Mouse (Mus musculus) spleen, embryonic (tissue): Measurements from ENCODE around the gene Fyn.

Experiments used
- CTCF ChIA-PET: fragments of 350-600 bp; sonication (Branson Sonifier 250); formaldehyde crosslinking; loops from one replicate; lab custom pipeline; 2022; lab: Charles Lee

Gene Fyn

GRCm38 (mm10) chr10:39557360-39557759, 188.7 kb downstream of the Fyn start:
- CTCF ChIA-PET = interaction anchor here (0.8 kb wide), 1 partner anchor 1847 kb away, joined by 3 read pairs; no protein-coding TSS in a partner anchor

- CTCF ChIA-PET = no interaction called here
These were observed 189.2 kb downstream of the Fyn start for GRCm38 (mm10) chr10:39557851-39558250.

DNA sequence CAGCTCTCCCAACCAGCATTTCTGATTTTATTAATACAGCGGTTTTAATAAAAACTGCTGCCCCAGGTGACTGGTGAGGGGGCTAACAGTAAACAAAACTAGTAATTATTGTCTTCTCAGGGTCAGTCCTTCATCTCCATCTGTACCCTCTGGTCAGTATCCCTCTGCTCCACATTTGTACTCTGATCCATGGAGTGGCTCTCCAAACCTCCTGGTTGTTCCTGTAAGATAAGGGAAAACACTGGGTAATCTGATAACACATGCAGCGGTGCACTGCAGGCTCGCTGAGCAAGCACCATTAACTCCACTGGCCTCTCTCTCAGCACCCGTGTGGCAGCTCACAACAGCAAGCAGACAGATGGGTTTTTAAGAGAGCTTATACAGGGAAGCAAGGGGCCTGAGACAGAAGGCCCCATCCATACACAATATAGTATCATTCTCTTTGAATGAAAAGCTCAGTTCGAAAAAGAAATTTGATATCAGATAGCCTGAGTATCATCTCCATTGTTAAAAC, 189.9 kb downstream of the Fyn start:
- CTCF ChIA-PET = interaction anchor here (0.6 kb wide), 1 partner anchor 98 kb away, joined by 8 read pairs; no protein-coding TSS in a partner anchor

DNA sequence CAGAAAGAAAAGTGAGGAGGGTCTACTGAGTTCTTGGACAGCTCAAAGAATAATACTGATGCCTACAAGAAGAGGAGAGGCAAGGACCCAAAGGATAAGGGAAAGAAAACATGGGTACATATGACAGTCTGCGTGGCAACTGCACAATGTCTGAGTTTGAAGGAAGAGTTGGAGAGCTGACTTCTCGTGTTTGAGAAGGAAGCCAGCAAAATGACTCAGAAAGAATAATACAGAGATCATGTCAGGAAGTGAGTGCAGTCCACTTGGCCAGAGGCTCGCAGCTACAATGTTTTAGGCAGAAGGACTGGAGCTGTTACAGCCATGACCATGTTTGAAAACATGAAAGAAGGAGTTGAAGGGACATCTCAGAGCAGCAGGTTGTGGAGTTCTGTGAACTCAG, 190.7 kb downstream of the Fyn start:
- CTCF ChIA-PET = interaction anchor here (0.6 kb wide), 1 partner anchor 98 kb away, joined by 8 read pairs; no protein-coding TSS in a partner anchor

- CTCF ChIA-PET = no interaction called here
These were observed 193.7 kb downstream of the Fyn start for GRCm38 (mm10) chr10:39562383-39562782.

DNA sequence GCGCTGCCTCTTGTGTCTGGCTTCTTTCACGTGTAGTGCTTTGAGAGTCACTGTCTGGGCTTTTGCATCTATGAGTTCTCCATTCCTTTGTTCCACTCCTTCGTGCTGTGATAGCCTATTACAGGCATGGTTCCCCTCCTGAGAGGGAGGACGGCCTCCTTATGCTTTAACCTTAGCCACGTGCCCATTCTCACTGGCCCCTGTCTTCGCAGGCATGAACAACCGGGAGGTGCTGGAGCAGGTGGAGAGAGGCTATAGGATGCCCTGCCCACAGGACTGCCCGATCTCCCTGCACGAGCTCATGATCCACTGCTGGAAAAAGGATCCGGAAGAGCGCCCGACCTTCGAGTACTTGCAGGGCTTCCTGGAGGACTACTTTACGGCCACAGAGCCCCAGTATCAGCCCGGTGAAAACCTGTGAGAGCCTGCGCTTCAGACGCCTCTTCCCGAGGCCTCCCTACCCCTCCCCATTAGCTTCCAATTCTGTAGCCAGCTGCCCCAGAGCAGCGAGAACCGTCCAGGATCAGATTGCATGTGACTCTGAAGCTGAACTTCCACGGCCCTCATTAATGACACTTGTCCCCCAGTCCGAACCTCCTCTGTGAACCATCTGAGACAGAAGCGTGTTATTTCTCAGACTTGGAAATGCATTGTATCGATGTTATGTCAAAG, 195.0 kb downstream of the Fyn start:
- CTCF ChIA-PET = no interaction called here

GRCm38 (mm10) chr10:39566901-39567300, 198.2 kb downstream of the Fyn start:
- CTCF ChIA-PET = interaction anchor here (0.6 kb wide), 1 partner anchor 114 kb away, joined by 3 read pairs; no protein-coding TSS in a partner anchor

- CTCF ChIA-PET = no interaction called here
These were observed 200.3 kb downstream of the Fyn start for GRCm38 (mm10) chr10:39568991-39569390.

DNA sequence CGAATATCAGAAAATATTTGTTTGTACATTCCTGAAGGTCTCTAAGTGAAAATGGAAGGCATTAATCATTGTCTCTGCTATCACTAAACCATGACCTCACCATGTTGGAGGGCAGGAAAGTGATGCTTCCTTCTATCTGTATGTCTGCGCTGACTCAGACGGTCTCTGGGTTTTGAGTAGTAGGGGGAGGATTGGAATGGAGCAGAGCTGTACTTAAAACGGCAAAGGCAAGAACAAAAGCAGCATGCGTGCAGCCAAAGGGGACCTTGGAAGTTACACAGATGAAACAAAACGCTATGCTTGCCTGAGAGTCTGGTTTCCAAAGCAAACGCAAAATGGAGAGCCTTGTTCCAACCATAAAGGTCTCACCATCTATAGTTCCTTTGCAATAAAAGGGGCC, 202.4 kb downstream of the Fyn start:
- CTCF ChIA-PET = interaction anchor here (0.7 kb wide), 1 partner anchor 13 kb away, joined by 7 read pairs; no protein-coding TSS in a partner anchor

- CTCF ChIA-PET = no interaction called here
These were observed 203.5 kb downstream of the Fyn start for GRCm38 (mm10) chr10:39572050-39572671.

GRCm38 (mm10) chr10:39572672-39573051, 204.0 kb downstream of the Fyn start:
- CTCF ChIA-PET = no interaction called here

DNA sequence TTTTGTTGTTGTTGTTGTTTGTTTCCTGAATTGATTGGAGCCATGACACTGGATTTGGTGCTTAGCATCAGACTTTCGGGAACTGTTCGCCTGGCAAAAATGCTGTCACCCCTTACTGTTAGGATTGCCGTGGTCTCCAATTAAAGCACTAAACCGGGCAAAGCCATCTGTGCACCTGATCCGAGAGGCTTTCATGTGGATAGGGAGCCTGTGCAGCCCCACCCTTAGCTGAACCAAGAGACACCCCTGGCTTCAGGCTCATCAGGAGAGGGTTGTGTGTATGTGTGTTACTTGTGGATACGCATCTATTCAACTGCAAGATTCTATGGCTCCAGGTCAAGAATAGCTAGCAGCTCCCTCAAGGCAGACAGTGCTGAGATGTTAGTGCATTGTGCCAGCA, 207.8 kb downstream of the Fyn start:
- CTCF ChIA-PET = no interaction called here

DNA sequence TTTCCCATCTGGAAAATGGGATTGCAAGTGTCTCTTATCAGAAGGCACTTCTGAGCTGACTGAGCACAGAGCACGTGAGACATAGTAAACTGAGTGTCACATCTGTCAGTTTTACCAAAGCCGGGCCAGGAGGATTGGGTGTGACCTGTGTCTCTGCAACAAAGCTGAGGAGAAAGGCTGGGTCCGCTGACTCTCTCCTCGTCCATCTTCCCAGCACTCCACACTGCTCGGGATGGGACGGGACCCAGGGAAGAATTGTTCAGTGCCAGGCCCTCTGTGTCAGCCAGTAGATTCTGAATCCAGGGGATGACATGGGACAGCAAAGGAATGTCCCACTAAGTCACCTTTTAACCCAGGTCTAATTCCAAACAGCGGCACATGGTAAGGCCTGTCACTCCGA, 211.8 kb downstream of the Fyn start:
- CTCF ChIA-PET = no interaction called here

DNA sequence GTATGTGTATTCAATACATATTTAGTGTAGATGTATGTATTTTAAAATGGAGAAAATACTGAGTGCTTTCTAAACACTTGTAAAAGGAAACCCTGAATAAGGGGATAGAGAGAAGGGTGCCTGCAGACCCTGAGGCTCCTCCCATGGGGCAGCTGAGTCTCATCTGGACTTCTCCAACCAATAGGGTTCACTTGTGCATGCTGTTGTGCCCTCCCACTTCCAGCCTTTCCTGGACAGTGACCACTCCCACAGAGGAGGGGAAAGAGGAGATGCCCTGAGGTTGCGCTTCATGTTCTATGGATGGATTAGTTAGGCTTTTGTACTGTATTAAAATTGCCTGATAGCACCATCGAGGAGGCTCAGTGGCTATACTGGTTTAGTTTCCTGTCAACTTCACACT, 213.7 kb downstream of the Fyn start:
- CTCF ChIA-PET = no interaction called here

- CTCF ChIA-PET = interaction anchor here (0.6 kb wide), 1 partner anchor 13 kb away, joined by 7 read pairs; no protein-coding TSS in a partner anchor
These were observed 215.1 kb downstream of the Fyn start for GRCm38 (mm10) chr10:39583718-39584117.

DNA sequence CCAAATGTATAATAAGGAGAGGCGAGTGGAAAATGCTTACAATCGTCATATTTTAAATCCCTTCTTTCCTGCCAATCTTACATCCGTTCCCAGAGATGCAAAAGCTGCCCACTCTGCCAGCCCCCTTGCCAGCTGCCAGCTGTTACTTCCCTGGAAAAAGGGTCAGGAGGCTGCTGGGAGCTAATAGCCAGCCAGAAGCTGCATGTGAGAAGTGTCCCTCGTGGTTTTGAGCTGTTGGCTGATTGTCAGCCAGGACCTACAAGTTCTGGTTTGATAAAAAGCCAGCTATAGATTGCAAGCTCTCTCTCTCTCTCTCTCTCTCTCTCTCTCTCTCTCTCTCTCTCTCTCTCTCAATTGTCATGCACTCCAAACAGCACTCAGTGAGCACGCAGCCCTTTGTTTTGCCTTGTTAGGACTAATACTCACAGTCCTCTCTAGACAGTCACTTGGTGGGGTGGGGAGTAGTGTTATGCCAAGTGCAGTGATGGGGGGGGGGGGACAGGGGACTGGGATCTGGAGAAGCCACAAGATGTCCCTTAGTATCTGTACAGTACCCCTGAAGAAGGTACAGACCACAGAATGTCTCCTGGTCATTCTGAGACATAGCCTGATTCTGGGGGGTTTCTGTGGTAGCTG, 218.8 kb downstream of the Fyn start:
- CTCF ChIA-PET = no interaction called here

DNA sequence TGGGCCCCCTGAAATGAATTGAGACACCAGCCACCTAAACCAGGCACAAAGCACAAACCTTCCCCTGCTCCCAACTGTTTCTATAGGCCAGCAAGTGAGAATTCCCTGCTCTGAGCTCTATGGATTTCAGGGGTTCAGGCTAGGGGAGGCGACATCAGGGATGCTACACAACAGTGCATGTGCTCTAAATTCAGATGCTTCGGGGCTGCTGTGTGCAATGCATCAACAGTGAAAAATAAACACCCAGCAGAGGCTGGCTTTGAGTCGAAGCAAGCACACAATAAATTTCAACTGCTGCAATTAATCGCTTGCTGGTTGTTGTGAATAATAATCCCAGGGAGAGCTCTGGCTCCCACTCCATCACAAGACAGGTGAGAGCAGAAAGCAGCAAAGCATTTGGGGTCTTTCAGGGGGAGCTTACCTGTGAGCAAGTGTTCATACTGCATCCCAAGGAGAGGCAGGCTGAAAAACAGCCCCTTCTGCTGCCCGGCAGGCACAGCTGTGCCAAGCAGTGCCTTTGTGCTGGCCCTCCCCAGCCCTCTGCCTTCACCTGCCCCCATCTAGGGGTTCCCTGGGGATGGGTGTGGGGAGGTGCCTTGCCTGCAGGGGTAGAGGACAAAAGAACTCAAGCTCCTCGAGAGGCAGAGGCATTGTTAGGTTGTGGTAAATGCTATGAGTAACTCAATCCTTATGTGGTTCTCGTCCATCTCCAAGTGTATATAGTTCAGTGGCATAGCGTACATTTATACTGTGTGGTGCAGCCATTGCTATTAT, 219.5 kb downstream of the Fyn start:
- CTCF ChIA-PET = no interaction called here

DNA sequence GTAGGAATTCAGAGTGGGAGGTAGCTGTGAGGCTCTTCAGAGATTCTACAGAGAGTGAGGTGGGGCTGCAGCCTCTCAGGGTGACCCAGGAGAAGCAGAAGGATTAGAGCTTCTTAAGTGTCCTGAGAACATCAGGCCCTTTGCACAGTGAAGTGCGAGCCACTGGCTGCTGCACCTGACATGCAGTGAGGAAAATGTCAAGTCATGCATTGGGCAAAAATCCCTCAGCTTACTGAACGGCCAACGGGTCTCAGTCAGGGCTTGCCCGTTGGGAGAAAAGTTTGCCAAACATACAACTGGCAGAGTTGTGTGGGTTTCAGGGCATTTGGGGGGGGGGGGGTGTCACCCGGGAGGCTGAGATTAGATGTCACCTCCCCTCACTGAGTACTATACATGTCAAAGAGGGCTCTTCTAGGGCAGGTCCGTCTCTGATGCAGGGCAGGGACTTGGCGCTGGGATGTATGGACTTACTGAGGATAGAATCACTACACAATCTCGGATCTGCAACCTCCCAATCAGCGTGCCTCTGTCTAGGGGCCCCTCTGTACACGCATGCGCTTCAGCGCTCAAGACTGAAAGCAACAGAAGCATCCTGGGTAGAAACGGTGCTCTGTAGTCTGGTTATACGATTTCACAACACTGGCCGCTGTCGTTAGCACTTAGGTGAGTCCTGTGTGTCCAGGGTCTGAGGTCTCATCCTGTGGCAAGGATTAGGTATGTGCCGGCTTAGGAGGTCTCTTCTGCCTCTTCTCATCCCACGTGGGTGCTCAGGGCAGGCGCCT, 221.3 kb downstream of the Fyn start:
- CTCF ChIA-PET = no interaction called here

DNA sequence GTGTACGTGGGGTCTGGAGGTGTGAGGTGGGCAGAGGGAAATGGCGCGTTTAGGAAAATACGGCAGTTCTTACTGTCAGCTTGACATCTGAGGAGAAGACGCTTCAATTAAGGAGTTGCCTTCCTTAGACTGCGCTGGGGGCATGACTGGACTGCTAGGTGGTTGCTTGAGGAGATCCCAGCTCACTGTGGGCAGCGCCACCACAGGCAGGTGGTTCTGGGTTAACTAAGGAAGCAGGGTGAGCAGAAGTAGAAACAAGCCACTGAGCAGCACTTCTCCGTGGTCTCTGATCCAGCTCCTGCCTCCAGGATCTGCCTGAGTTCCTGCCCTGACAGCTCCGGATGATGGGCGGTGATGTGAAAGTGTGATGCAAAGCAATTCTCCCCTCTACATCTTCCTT, 222.0 kb downstream of the Fyn start:
- CTCF ChIA-PET = no interaction called here

- CTCF ChIA-PET = no interaction called here
These were observed 223.8 kb downstream of the Fyn start for GRCm38 (mm10) chr10:39592501-39592900.

DNA sequence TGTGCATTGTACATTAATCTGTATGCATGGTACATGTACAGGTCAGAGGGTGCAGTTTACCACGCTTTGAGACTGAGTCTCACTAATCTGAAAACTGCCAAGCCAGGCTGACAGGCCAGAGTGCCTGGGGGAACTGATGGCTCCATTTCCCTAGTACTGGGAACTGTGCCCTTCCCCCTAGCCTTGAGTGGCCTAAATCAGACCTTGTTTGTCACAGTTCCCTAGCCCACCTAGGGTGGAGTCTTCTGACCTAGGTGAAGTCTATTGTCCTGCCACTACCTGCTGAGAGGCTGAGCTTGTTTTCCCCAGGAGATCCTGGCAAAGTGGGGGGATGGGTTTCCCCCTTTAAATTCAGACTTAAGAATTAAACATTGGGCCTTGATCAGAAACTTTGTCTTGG, 226.1 kb downstream of the Fyn start:
- CTCF ChIA-PET = interaction anchor here (0.9 kb wide), 1 partner anchor 730 kb away, joined by 5 read pairs; no protein-coding TSS in a partner anchor
